8 mouse cellular contexts compared by ENCODE assay signal in genomic region chr4:35099865-35100780, GRCm38 (mm10). TPM values are rescaled to one million over a fixed set of nuclear protein-coding genes. Genes with fewer than 3 reads are reported as not detected.
DNase-seq lines count a peak whose midpoint lies in the region; ATAC-seq and TF ChIP-seq lines count a peak whose summit lies in the region.

No protein-coding gene starts in this region.

- peak overlapping the region; percentile 19 for H3K4me3 ChIP-seq in hindbrain, embryonic 11.5 days (ENCODE audit: low read depth, low read length)
- peak overlapping the region; percentile 25 for H3K4me3 ChIP-seq in lung, embryonic 15.5 days
- H3K4me3 ChIP-seq in olfactory bulb, adult 2 months (ENCODE audit: insufficient read depth, low read depth, low read length), result peak overlapping the region; percentile 39

- peak; percentile 58 for DNase-seq in WW6 (ENCODE audit: low read depth, low spot score)
- peak; percentile 65 to 76 for DNase-seq in cerebellum, postnatal 25 days
- peak; percentile 59 to 66 for DNase-seq in frontal cortex, postnatal 10 days (ENCODE audit: low spot score in 2 of 2)
- peak; percentile 88 for DNase-seq in hindbrain, embryonic 11.5 days (ENCODE audit: low spot score)
- peak; percentile 85 for DNase-seq in layer of hippocampus, adult 9-11 months
- peak; percentile 80 for DNase-seq in testis, postnatal 14 days (ENCODE audit: low spot score)

- H3K9ac ChIP-seq in hindbrain, embryonic 11.5 days (ENCODE audit: low read depth, low read length), result no peak overlapping the region; the same call in 1 of the 2 replicates
- H3K9ac ChIP-seq in lung, embryonic 15.5 days, result peak overlapping the region; percentile 5; the same call in 1 of the 2 replicates

- H3K36me3 ChIP-seq in hindbrain, embryonic 11.5 days (ENCODE audit: control insufficient read depth, insufficient read depth, low read length), result no peaks in the 10 kb centered on the region
- H3K36me3 ChIP-seq in lung, embryonic 15.5 days, result no peaks in the 10 kb centered on the region

- 0 out of 2 replicates have a peak overlapping the region, but pooled peaks have one; percentile 39 for H3K27ac ChIP-seq in hindbrain, embryonic 11.5 days (ENCODE audit: low read depth, low read length)
- peak overlapping the region; percentile 77 for H3K27ac ChIP-seq in lung, embryonic 15.5 days
- no peak overlapping the region for H3K27ac ChIP-seq in olfactory bulb, adult 2 months (ENCODE audit: insufficient read depth, low read depth, low read length)

- no peak for TF ChIP-seq POLR2A in olfactory bulb, adult 2 months (IDR thresholded peaks at IDR 0.05; ENCODE audit: insufficient read depth, low read depth, low read length)

- WGBS in hindbrain, embryonic 11.5 days, result 9% methylated on average over 29 of the region's 29 CpGs
- WGBS in lung, embryonic 15.5 days, result 6% methylated on average over 29 of the region's 29 CpGs
- 21% methylated on average over 29 of the region's 29 CpGs for WGBS in olfactory bulb, adult 2 months

- TF ChIP-seq CTCF in olfactory bulb, adult 2 months (IDR thresholded peaks at IDR 0.05; ENCODE audit: insufficient read depth, low read depth, low read length), result no peak

- H3K27me3 ChIP-seq in hindbrain, embryonic 11.5 days (ENCODE audit: control insufficient read depth, insufficient read depth, low read length), result no peaks in the 10 kb centered on the region
- H3K27me3 ChIP-seq in lung, embryonic 15.5 days, result no peaks in the 10 kb centered on the region

- no peaks in the 10 kb centered on the region for H3K9me3 ChIP-seq in hindbrain, embryonic 11.5 days (ENCODE audit: control insufficient read depth, low read length)
- no peaks in the 10 kb centered on the region for H3K9me3 ChIP-seq in lung, embryonic 15.5 days

- peak overlapping the region; percentile 40 for H3K4me2 ChIP-seq in hindbrain, embryonic 11.5 days (replicated peaks; ENCODE audit: low read depth, low read length)
- H3K4me2 ChIP-seq in lung, embryonic 15.5 days, result peak overlapping the region; percentile 55

- ATAC-seq in hindbrain, embryonic 11.5 days (ENCODE audit: low FRiP score), result peak; percentile 96
- peak; percentile 96 for ATAC-seq in lung, embryonic 15.5 days (ENCODE audit: borderline replicate concordance, extremely low read depth, low FRiP score, low TSS enrichment)

- H3K4me1 ChIP-seq in hindbrain, embryonic 11.5 days (replicated peaks; ENCODE audit: control insufficient read depth, insufficient read depth, low read length), result 0 out of 2 replicates have a peak, but pooled peaks cover 4% of the 10 kb centered on the region
- H3K4me1 ChIP-seq in lung, embryonic 15.5 days, result peaks cover 35% of the 10 kb centered on the region
- H3K4me1 ChIP-seq in olfactory bulb, adult 2 months (ENCODE audit: control insufficient read depth, insufficient read depth, low read length), result peaks cover 15% of the 10 kb centered on the region

RNA-seq across cellular contexts. Expression of gene Ifnk, which starts 51.7 kb away (rescaled TPM):
- polyA plus RNA-seq in hindbrain, embryonic 11.5 days (2014; fragmentation: Nextera tagmentation; extraction: Ambion mirVana), result 0.43 TPM in 1 of 2 replicates, not detected in the other
- polyA plus RNA-seq in lung, embryonic 15.5 days (2015; fragmentation: Nextera tagmentation; extraction: Ambion mirVana), result 0.25 and 0.34 TPM in 2 replicates
- not detected in 2 replicates for polyA plus RNA-seq in olfactory bulb, adult 2 months (2012; ENCODE audit: insufficient read depth, insufficient read length, low replicate concordance, missing spikeins)

RNA-seq across cellular contexts. Expression of gene Mob3b, which starts 57.2 kb away (rescaled TPM):
- polyA plus RNA-seq in hindbrain, embryonic 11.5 days (2014; fragmentation: Nextera tagmentation; extraction: Ambion mirVana), result 9.4 and 14.5 TPM in 2 replicates
- polyA plus RNA-seq in lung, embryonic 15.5 days (2015; fragmentation: Nextera tagmentation; extraction: Ambion mirVana), result 15.2 and 16.1 TPM in 2 replicates
- polyA plus RNA-seq in olfactory bulb, adult 2 months (2012; ENCODE audit: insufficient read depth, insufficient read length, low replicate concordance, missing spikeins), result not detected in 2 replicates

Comparison
In these comparisons a context has a peak if more than half of its experiments do, and no peak if none do; other contexts are left out.
1. RNA of gene Mob3b, which starts 57.2 kb away (polyA plus RNA-seq): 15.2 to 16.1 TPM in lung, embryonic 15.5 days and 9.4 to 14.5 TPM in hindbrain, embryonic 11.5 days; not detected in olfactory bulb, adult 2 months; every median in the first group is over 10 times any median in the second.
2. Peak in every context shown above with its lines, with median percentiles within 50 percentile points of each other: DNase-seq and H3K4me3 ChIP-seq.